Mouse (Mus musculus): ENCODE data around the gene Arhgap40. TPM values are rescaled to one million over a fixed set of nuclear protein-coding genes. Genes with fewer than 3 reads are reported as not detected.

Arhgap40 gene
- polyA plus RNA-seq, 1 experiment from 2014 or later, result 0.11 TPM

Other genes starting within 250 kb of the Arhgap40 start
- gene Lbp, start 206.3 kb upstream of the Arhgap40 start, polyA plus RNA-seq (2014; fragmentation: Nextera tagmentation; extraction: Ambion mirVana), result 4.4 and 5.1 TPM in 2 replicates
- gene Snhg11, start 137.2 kb upstream of the Arhgap40 start, polyA plus RNA-seq (2014; fragmentation: Nextera tagmentation; extraction: Ambion mirVana), result 5.5 and 6.1 TPM in 2 replicates
- gene Ralgapb, start 102.9 kb upstream of the Arhgap40 start, polyA plus RNA-seq (2014; fragmentation: Nextera tagmentation; extraction: Ambion mirVana), result 19.5 and 20.3 TPM in 2 replicates
- not detected in 2 replicates for gene Adig, start 10.2 kb upstream of the Arhgap40 start, polyA plus RNA-seq (2014; fragmentation: Nextera tagmentation; extraction: Ambion mirVana)
- gene Slc32a1, start 98.0 kb downstream of the Arhgap40 start, polyA plus RNA-seq (2014; fragmentation: Nextera tagmentation; extraction: Ambion mirVana), result not detected in 2 replicates
- 12.7 and 13.0 TPM in 2 replicates for gene Actr5, start 112.1 kb downstream of the Arhgap40 start, polyA plus RNA-seq (2014; fragmentation: Nextera tagmentation; extraction: Ambion mirVana)
- 5.0 and 5.4 TPM in 2 replicates for gene Ppp1r16b, start 152.6 kb downstream of the Arhgap40 start, polyA plus RNA-seq (2014; fragmentation: Nextera tagmentation; extraction: Ambion mirVana)